Mouse (Mus musculus) urinary bladder, adult 18-20 months (tissue): ENCODE results near the gene C2cd4a.

Experiments used
- DNase-seq, 2 experiments: peaks; one replicate each; pipeline ENCODE4 v3.0.0; 2022; ENCODE audit warnings: low spot score in 2 of 2, mixed read lengths in 2 of 2

C2cd4a gene

DNA sequence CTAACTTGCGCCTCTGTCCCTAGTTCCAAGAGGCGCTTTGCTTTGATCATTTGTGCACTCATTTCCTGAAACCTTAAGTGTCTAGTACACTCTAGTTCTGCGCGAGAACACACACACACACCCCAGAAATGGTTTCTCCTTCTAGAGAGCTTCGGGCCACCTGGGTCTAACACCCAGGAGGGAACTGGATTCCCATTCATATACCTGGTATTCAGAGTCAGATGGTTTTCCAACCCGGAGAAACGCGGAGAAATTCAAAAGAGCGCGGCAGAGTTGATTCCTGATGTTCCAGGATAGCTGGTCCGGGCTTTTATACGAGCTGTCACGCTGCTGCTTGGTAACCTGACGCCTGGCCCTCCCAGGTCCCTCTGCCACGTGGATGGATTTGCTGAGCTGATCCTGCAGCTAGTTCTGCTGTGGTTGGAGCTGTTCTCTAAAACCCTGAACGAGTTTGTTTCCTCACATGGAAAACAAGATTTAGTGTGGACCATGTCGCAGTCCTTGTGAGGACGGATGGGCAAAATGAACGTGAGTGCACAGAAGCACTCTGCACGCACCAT, at the start of gene C2cd4a:
Gene C2cd4a (minus strand): TSS at position 285 of the 560 bp plus-strand sequence.
- DNase-seq: no peak

DNA sequence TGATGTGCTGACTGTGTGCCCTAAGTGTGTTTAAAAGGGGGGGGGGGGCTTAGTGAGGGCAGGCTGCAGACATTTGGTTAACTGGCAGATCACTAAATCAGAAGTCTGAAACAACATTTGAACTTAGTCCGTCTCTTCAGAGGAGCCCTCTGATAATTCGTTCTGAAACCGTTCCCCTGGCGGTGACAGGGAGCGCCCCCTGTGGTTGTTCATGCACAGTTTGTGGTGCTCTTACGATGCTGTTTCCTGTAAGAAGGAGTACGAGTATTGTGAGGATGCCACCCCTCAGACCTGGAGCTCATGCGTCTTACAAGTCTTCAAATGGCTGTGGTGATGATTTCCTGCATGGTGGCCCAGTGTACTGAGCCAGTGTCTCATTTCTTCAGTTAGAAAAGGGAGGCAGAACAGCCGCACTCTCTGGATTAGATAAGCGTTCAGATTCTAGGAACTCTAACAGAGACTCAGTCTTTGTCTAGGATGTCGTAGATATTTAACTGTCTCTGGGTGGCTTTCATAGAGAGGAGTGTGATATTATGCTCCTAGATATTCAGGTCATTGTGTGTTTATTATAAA, 46.2 kb upstream of the C2cd4a start:
- DNase-seq: no peak

DNA sequence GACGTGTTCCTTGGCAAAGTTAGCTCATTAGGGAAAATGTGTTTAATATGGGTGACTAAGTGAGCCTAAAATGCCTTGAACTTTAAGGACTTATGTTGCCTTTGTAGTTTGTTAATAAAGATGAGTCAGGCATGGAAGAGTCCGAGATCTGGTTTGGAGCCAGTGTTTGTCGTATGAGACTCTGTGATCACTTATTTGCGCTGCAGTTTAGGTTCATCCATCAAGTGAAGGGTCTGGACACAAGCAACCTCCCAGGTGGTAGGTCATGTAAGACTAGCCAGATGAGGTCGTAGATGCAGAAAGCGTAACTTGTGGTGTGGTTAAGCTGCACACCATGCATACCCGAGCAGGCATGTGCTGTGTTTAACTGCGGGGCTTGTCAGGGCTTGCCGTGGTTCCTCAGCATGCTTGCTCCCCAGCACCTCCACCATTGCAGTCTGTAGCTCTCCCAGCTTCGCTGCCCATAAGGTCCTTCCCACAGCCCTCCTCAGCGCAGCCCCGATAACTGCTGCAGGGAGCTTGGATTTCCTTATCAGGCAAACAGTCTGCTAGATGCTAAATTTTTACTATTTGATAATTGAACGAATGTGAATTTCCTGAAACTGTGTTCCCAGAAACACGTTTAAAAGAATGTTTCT, 45.1 kb upstream of the C2cd4a start:
- peak; percentile 30 to 38 for DNase-seq

DNA sequence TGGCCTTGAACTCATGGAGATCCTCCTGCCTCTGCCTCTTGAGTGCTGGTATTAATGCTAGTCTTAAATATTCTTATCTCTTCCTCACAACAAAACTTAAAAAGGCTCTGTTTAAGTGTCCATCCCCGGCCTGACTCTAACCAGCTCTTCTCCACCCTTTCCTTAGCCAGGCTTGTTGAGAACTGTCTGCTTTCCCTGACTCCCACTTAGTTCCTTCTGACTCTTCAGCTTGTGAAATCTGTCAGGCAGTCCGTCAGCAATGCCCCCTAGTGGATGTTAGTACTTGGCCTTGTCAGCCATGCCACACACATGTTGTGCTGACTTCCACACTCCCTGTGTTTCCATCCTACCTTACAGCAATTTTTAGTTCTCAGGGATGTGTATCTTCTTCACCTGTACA, 43.2 kb upstream of the C2cd4a start:
- no peak for DNase-seq

DNA sequence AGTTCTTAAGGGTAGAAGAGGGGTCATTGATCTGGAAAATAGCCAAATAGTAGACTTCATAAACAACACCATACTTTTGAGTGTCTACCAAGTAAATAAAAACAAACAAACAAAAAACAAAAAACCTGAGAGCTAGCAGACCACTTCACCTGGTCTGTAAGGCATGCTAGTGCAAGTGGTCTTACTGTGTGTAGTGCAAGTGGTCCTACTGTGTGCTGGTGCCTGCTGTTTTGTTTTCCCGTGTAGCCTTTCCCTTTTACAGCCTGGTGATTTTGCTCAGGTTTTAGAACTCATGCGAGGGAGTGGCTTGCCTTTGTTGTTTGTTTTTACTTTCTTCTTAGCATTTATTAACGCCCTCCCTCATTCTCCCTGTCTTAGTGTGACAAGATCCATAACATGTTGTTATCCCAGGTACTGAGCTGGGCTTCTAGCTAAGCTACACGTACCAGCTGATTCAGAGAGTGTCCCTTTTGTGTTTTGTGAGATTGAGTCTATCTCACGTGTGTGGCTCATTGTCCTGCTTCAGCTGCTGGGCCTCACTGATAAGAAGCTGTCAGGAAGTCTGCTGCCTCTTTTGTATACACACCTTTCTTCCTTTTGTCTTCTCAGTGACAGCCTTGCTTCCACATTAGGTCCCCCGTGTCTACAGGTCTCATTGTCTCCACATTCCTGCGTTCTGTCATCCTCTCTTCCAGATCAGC, 42.5 kb upstream of the C2cd4a start:
- DNase-seq: no peak

DNA sequence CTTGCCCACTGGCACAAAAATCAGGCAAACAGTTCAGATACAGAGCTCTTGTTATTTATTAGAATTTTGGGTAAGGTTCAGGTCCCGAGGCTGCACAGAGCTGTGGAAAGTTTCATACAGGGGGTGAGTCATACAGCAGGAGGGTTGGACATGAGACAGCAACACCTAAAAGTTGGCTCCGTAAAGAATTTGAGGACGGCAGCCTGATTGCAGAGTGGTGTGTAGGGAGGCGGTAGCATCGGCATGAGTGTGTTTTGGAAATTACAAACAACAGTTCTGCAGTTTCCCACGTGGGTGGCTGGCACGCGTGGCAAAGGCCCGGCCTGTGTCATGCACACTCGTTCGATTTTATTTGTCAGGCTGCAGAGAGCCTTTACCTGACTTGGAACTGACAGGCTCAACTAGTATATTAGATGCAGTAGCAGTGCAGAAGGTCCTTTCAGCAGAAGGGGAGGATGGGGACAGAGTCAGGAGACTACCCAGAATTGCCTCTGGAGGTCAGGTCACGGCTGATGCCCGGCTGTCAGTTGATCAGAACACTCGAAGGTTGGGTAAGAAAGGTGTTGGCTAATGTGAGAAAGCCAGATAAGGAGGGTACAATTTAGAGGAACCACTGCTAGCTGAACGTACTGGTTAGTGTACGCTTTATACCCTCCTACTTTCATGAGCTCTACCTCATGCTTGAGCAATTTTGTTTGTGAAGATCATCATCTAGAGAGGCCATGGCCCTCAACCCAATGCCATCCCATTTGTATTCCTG, 37.7 kb upstream of the C2cd4a start:
- DNase-seq: no peak

DNA sequence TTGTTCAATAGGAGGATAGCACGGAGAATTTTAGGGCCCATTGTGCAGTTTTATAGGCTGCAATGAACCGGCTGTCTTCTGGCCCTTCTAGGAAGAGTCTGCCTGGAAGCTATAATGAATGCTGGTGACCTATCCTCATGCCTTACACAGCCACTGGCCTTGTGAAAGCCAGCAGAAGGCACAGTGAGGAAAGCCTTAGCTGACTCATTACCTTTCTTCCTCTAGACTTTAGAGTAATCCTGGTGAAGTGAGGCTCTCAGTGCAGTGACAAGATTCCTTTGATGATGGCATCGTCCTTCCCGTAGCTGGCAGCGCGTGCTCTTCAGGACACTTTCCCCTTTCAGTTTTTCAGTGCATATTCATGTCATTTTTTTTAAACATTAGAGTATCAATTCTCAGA, 35.3 kb upstream of the C2cd4a start:
- no peak for DNase-seq

DNA sequence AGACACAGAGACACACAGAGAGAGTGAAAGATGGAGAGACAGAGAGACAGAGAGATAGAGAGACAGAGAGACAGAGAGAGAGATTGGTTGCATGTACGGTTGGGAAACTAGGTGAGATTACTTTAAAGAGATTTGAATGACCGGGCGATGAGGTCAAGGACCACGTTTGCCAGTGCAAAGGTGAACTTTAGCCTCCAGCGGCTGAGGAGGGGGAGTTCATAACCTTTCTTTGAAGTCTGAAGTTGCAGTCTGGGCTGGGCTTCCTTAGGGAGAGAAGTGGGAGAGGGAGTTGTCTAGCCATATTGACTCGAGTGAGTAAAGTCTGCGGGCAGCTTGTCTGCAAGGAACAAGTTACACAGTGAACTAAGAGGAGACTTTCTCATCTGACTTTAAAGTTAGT, 33.3 kb upstream of the C2cd4a start:
- DNase-seq: no peak

DNA sequence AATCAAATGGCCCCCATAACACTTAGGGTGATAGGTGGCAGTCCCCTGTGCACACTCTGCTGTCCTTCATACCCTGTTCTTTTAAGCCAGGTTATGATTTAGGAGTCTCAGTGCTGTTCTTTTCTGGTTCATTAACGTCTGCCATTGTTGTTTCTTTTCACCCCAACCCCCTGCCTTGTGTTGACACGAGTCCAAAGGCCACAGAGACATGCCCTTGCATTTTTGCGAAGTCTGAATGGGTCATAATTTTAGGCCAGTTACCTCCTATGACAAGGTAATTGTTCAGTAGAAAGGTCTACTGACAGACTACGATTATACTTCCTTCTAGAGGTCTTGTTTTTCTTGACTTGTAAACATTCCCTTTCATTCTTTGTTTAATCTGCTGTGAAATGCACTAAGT, 31.9 kb upstream of the C2cd4a start:
- DNase-seq: no peak

DNA sequence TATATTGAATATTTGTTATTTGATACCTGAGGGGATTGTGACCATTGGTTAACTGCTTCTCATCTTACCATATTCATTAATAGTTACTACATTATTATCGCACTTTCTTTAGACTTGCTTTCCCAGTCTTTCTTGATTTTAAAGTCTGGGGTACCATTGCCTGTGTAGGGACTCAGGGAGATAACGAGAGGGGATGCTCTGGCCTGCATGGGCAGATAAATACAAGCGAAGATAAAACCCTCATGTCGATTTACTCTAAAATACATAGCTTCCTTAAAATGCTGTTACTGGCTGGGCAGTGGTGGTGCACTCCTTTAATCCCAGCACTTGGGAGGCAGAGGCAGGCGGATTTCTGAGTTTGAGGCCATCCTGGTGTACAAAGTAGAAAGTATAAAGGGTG, 31.2 kb upstream of the C2cd4a start:
- no peak for DNase-seq

DNA sequence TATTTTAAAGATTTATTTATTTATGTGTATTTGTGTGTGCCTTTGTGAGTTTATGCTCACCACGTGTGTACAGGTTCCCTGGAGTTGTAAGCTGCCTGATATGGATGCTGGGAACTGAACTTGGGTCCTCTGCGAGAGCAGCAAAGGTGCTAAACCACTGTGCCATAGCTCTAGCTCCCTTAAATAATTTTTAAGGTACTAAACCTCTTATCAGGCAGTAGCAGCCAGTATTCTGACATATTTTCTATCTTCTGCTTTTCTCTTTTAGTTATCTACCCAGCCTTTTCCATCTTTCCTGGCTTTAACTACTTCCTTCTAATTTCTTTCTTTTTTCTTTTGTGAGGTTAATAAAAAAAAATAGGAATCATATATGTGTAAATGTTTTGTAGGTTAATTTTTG, 28.1 kb upstream of the C2cd4a start:
- DNase-seq: no peak

DNA sequence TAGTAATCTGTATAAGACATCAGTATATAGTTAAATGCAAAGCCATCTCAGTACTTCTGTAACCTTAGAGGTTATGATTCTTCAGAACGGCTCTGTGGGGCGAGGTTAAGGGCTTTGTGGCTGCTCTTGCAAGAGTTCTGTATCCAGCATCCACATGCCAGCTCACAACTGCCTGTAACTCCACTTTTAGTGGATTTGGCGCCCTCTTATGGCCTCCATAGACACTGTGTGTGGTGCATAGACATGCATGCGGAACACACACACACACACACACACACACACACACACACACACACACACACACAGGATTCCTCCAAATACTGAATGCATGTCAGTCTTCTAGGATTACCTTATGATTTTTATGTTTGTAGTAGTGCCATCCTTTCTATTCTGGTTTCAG, 19.0 kb upstream of the C2cd4a start:
- DNase-seq: no peak

DNA sequence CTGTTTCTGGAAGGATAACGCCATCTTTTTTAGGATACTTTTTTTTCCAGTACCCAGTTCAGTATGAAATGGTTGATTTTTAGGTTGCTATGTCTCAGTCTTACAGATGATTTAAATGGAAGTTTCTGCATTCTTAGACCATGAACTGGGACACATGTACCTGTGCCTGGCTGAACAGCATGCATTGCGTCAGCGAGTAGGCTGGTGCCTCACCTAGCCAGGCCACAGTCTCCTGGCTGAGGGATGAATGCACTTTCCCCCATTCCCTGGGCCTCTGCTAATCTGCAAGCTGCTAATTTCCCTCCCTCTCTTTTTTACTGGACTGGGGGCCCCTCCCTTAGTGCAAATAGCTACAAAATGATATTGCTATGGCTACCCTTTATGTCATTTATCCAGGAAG, 17.7 kb upstream of the C2cd4a start:
- no peak for DNase-seq

DNA sequence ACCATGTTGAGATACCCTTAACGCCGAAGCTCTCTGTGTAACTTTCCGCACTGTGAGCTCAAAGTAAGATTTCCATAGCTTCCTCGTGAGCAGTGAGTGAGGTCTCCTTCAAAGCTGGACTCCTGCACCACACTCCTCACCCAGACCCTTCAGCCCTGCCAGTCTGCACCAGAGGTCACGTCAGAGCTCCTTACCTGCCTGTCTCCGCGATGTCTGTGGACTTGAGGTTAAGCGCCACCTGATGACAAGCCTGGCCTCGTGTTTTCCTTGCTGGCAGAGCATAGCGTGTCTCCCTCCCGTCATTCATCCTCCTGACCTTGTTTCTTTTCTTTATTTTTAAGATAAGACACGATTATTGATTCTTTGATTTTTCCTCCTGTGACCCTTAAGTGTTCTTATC, 17.3 kb upstream of the C2cd4a start:
- DNase-seq: no peak

DNA sequence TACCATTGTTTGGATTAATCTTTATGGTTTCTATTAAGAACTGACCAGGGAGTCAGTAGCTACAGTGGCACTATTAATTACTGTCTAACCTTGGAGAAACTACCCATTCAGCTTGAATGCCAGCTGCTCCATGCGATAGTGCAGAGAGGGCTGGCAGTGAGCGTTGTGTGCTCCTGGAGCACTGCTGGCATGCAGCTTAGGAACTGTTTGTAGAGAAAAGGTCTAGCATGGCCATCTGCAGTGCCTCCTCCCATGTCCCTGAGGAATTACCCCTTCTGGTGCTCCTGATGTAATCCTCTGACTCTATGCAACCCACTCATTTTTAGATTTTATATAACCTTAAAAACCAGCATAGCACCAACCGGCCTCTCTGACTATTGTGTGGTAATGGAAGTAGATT, 15.5 kb upstream of the C2cd4a start:
- no peak for DNase-seq

DNA sequence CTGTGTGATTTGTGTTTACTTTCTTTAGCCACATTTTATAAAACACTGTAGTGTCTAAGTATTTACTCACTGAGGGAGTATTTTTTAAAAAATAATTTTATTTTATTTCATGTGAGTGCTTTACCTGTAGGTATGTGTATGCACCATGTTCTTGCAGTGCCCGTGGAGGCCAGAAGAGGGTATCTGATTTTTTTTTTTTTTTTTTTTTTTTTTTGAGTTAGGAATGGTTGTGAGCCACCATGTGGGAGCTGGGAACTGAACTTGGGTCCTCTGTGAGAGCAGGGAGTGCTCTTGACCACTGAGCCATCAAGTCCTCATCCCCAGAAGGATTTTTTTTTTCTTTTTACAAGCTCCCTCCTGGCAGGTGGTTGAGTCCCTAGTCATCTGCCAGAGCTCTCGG, 14.0 kb upstream of the C2cd4a start:
- DNase-seq: no peak

DNA sequence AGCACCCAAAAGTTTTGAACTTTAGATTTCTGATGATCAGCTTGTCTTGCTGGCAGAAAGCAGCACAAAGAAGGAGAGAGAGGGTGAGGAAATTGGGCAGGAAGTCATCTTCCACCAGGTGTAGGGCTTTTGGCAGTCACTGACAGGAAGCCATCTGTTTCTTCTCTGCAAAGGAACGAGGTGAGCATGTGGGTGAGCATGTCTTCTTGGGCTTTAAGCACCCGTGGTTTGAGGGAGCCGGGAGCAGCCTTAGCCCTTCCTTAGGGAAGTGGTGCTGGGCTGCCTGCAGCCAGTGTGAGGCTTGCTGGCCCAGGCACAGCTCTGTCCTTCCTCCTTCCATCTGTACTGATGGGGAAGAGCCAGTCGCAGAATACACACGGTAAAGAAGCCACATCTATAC, 13.5 kb upstream of the C2cd4a start:
- no peak for DNase-seq

DNA sequence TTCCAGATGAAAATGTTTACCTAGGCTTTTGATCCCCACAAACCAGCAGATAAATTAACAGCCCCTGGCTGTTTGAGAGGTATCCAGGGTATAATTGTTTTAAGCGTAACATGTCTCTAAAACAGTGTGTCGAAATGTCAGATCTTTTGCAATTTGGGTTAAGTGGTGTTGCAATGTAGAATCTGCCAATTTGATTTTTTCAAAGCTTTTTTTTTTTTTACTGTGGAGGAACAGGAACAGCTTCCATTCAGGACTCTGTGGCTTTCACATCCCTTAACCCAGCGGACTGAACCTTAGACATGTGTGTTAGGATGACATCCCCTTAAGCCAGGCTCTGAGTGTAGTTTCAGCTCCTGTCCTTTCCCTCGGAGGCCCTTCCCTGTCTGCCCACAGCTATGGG, 12.9 kb upstream of the C2cd4a start:
- no peak for DNase-seq

DNA sequence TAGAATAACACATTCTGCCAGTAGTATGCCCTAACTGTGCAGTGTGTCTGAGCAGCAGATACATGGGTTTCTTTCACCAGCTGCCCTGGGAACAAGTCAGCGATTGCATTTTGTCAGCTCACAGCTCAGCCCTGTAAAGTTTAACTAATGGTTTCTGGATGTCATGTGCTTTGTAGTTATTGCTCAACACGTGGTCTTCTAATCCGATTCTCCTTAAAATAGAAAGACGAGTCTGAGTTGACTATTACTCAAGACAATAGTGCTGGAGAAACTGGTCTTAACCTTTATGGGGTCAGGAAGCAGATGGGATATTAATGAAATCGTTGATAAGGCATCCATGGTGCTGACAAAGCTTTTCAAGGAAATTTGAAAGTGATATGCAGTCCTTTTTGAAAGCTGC, 10.7 kb upstream of the C2cd4a start:
- no peak for DNase-seq

DNA sequence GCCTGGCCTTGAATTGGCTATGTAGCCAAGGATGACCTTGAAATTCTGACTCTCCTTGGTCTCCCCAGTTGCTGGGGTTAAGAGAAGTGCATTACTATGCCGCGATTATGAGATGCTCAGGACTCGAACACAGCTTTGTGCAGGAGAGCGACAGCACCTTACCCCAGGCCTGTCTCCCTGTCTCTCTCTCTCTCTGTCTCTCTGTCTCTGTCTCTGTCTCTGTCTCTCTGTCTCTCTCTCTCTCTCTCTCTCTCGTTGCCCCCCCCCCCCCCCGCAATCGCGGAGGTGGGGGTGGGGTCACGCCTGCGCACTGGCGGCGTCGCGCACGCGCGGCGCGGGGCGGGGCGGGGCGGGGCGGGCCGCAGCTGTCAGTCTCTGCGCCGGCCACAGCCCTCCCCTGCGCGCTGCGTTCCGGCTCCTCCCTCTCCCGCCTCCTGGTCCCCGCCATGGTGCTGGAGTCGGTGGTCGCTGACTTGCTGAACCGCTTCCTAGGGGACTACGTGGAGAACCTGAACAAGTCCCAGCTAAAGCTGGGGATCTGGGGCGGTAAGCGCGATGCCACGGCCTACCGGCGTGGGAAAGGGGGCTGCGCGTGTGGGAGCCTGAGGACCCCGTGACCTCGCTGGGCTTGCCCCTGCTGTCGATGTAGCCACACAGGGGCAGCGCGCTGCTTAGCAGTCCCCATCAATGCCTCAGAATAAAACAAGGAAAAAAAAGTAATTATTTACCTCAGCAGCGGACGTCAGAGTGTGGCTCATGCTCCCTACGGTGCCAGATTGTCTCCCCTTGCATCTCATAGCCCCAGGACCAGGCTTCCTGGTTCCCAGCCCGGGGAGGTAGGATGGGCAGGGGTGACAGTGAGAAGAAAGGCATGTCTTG, 8.1 kb upstream of the C2cd4a start, which contains the start of gene Vps13c:
Gene Vps13c (plus strand): TSS at position 416 of the 879 bp plus-strand sequence.
- peak; percentile 69 to 70 for DNase-seq

DNA sequence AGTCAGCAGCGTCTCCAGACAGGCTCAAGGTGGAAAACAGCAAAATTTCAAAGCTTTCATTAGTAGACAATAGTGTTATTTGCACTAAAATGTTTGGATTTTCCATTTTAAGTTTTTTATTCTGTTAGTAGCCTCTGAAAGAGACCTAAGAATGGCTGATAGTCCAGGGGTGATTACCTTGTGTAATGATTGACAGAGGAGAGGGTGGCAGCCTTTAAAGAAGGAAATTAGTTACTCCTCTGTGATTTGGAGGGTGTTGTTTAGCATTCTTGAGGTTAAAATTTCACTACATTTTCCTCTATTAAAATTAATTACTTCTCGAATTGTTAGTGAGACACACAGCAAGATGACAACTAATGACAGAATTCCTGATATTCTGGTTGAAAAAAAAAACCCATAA, 5.2 kb upstream of the C2cd4a start:
- no peak for DNase-seq
